Mouse (Mus musculus): ENCODE measurements at regions not wholly inside any gene's neighbourhood (a gene's known extent, or its start where the extent isn't known, plus 50 kb on each side); places are given as distances from the start of the nearest gene placed in this dataset.

DNA sequence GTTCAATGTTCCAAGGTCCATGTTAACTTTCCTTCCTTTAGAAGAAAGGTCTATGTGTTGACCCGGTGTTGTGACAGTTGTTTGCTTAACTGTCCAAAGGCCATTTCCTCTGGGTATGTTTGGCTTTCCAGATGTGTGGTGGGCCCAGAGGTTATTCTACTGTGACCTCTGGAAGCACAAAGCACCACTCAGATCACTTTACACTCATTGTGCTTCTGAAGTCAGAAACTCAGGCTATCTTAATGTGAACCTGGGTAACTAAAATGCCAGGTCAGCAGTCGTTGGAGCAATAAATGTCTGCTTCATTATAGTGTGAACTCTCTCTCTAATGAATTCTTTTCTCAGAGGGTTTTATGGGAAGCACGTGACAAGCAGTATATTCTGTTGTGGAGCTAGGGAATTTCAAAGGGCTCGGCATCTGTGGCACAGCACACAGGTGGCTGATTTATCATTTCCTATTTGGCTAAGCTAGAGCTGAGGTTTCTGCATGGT is 68.5 kb upstream of the Klf12 start:
- DNase-seq (ENCODE audit: low spot score in 2 of 2) = no peak

GRCm38 (mm10) chr14:100351004-100351403 is 66.5 kb upstream of the Klf12 start:
- DNase-seq (ENCODE audit: low spot score in 2 of 2) = no peak

DNA sequence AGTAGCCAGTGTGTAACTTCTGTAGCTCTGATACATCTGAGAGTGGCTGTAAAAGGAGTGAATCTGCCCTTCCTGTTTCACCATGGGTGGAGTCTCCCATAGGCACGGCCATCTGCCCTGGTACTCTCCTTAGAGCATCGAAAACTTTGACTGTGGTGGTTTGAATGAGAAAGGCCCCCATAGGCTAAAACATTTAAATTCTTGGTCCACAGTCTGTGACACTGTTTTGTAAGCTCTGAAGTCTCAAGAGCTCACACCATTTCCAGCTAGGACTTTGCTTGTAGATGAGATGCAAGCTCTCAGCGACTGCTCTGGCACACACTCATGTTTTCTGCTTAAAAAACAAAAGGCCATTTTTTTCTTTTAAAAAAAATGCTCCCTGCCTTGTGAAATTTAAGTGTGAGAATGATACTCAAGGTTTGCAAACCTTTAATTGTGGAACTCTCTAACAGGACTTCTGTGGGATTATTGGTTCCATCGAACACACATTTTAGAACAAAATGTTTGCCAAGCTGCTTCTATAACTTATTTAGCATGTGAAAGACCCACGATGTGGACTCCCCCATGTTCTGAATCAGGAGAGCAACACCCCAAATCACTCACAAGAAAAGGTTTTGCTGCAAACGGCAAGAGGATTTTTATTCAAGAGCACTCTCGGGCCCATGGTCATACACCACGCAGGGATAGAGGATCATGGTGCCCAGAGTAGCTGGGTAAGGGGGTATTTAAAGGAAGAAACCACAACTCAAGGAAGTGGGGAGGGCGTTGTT is 65.7 kb upstream of the Klf12 start:
- no peak for DNase-seq (ENCODE audit: low spot score in 2 of 2)

GRCm38 (mm10) chr14:100348336-100349164 is 64.1 kb upstream of the Klf12 start:
- DNase-seq (ENCODE audit: low spot score in 2 of 2) = no peak

DNA sequence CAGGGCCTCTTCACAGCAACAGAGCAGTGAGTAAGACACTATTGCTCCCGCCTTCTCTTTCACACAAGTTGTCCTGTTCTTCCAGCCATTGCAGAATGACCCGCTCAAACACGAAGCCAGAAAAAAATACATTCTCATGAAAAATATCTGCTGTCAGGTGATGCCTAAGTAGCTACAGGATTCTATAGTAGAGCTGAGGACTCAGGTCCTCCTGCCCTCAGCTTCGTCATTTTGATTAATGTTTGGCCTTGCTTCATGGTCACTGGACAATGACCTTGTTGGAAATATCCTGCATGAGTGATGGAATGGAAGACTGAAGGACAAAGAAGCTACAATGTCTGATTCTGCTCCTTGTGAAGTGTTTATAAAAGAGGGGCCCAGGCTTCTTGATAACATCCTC is 52.4 kb upstream of the Klf12 start:
- no peak for DNase-seq (ENCODE audit: low spot score in 2 of 2)

All from frontal cortex, postnatal 36 days (tissue).